Mouse (Mus musculus): ENCODE data around the gene Ryk.
A peak's percentile ranks its signal among the peaks of the same experiment; 100 is the strongest.

The Ryk gene

DNA sequence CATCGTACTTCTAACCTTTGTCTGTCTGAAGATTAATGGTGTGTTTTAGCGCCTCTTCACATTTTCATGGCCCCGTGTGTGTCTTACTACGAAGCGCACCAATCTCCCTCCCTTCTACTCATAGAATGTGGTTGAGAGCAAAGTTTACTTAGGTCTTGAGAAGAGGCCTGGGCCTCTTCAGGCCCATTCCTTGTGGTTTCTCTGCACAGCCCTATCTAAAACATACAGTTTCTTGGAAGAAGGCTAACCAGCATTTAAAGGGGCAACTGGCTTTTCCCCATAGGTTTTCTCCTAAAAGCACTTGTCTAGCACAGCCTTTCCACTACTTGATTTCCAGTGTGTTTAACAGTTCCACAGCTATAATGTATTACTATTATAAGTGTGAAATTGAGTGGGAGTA is 24.7 kb downstream of the Ryk start:
- DNase-seq (ENCODE audit: low spot score): no peak

DNA sequence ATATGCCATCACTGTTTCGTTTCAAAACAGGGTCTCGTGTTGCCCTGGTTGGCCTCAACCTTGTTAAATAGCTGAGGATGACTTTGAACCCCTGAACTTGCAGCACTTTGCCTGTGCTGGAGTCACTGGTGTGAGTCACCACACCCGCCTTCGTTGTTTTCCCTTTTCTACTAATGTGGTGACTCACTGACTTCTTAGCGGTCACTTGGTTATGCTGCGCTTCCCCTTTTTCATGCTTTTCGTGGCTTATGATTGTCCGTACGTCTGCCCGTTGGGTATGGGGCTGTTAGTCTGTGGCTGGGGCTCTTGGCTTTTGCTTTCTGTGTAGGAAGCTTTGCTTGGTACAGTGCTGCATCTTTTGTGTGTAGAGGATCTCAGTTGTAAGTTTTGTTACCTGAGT is 25.2 kb downstream of the Ryk start:
- no peak for DNase-seq (ENCODE audit: low spot score)

DNA sequence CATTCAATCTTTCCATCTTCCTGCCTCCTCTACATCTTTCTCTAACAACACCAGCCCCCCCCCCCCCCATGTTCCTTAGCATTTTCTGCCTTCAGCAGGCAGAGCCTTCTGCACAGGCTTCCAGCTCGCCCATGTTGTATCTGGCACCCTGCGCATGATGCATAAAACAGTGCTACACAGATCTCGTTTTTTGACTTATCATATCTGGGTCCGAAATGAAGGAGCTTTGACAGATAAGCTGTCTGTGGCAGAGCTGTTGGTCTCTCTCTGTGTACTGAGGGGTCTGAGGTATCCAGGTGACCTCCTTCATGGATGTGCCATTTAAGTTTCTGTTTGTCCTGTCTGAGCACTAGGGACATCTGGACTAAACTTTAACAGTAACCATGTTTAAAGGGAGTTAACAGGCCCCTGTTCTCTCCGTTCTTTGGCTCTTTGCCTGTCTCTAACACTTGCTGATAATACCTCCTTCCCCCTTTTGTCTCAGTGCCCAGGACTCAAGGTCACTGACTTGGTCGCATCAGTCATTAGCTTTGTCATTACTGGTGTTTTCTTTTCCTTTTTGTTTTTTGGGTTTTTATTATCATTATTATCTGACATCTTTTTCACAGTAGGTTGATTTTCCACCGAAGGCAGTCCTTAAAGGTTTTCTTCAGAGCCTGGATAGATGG is 26.2 kb downstream of the Ryk start:
- no peak for DNase-seq (ENCODE audit: low spot score)

DNA sequence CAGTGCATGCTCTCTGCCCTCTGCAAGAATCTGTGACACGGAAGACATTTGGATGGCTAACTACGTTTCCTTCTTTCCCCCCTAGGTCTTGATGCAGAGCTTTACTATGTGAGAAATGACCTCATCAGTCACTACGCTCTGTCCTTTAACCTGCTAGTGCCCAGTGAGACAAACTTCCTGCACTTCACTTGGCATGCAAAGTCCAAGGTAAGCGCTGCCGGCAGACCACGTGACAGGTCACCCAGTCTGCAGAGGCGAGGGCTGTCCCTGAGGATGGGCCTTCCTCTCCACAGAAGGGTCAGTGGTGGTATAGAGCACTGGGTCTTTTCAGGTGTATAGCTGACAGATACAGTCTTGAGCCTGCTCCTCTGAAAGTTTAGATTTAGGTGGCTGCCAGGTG is 27.1 kb downstream of the Ryk start:
- no peak for DNase-seq (ENCODE audit: low spot score)

DNA sequence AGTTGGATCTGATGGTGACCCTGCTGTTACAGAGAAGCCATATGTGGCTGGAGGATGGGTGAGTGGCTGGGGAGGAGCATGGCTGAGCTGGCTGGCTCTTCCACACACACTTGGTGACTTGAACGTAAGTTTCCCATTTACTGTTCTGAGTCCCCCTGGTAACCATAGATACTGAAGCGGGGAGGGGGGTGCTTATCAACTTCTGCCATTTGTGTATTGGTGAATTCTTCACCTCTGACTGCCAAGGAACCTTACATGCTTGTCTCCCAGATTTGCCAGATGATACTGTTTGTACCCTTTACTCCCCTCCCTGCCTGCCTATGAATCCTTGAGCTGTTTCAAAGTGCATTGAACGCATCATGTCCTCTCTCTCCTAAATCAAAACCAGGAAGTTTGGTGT is 27.5 kb downstream of the Ryk start:
- no peak for DNase-seq (ENCODE audit: low spot score)

DNA sequence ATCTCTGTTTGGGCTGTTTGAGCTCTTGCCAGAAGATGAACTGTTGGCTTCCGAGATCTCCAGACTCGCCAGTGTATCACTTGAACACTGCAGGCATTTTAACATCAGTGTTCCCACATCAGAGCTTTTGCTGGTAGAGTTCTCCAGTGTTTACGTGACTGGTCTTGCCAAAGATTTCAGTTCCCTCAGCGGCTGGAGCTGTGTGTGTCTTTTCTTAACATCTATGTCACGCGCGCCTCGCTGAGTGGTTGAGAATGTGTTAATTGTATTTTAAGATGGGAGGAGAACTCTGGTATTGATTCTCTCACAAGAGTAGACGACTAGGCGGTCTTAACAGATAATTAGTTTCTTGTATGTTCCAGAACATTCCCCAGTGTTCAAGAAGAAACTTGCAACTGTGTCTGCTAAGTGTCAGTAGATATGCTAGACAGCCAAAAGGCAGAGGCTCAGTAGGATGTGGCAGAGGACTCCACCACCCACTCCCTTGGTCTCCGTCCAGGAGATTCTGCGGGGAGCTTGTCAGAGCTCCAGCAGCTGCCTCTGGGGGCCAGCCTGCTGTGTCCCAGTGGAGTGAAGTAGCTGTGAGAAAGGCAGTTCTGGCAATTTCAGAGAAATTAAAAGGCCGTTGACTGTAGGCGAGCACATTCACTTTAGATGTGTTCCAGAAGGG is 29.3 kb downstream of the Ryk start:
- DNase-seq (ENCODE audit: low spot score): peak; percentile 31

DNA sequence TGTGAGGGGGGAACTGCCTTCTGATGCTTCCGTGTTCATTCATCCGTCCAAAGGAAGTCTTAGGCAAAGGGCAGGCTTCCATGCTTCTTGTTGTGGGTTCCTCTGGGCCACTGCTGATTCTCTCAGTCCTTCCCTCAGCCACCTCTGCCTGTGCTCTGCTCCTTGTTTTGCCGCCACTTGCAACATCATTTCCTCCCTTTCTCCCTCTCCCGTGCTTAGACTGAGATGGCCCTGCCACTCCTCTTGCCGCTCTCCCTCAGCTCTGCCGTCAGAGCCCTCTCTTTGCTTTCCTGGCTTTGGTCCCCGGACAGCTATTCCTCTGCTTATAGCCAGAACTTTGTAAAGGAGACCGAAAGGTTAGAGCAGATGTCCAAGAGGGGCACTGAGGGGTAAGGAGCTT is 30.2 kb downstream of the Ryk start:
- DNase-seq (ENCODE audit: low spot score): no peak

DNA sequence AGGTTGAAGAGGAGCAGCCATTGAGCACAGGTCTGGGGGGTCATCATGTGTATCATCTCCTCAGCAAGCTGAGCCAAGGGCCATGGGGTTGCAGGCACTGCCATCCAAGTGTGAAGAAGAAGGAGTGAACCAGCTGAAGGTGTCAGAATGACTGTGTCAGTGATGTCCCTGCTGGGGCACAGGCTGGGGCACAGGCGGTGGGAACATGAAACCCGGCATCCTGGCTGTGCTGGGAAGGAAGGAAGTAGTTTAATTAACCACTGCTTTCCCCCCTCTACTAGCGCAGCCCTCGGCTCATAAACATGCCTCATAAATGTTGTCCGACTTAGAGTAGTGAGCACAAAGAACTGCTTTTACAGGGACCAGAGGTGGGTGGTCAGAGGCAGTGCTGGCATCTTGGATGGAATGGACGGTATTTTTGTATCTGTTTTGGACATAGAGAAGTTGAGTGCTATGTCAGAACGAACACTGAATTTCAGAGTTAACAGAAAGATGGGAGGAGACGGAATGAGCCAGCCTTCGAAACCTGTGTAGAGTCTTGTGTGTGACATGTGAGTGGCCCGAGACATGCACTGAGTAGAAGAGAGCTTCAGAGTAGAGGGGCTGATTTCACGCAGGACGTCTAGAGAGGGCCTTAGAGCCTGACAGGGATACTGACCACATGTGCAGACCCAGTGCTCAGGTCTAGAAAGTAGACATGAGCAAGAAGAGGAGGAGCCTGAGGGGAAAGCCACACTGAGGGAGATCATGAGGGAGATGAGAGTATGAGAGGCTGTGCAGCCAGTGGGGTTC is 31.4 kb downstream of the Ryk start:
- DNase-seq (ENCODE audit: low spot score): no peak

DNA sequence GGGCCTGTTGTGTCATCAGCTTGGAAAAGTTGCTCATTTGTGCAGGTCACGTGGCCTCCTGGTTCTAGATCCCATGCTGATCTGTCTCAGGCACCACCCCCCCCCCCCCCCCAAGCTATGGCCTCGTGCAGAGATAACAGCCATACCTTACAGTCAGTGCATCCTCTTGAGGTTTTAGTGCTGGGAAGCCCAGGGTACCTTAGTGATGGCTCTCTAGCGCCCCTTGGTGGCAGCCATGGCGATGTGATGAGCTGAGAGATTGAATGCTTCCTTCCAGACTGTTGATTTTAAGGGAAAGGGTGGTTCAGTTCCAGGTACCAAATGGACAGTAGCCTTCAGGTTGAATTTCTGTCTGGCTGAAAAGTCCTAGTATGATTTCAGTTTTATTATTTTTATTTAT is 32.2 kb downstream of the Ryk start:
- DNase-seq (ENCODE audit: low spot score): peak; percentile 82

DNA sequence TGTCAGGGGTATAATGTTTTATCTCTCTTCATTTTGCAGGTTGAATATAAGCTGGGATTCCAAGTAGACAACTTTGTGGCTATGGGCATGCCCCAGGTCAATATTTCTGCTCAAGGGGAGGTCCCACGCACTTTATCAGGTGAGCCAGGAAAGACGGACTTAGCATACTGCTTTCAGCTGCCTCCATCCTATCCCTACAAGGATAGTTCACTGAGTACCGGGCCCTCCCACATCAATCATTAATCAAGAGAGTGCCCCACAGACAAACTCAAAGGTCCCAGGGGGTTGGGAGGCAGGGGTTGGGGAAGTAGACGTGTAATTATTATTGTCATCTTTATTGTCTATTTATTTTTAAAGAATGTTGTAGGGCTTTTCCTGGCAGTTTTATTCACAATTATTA is 32.8 kb downstream of the Ryk start:
- DNase-seq (ENCODE audit: low spot score): no peak

DNA sequence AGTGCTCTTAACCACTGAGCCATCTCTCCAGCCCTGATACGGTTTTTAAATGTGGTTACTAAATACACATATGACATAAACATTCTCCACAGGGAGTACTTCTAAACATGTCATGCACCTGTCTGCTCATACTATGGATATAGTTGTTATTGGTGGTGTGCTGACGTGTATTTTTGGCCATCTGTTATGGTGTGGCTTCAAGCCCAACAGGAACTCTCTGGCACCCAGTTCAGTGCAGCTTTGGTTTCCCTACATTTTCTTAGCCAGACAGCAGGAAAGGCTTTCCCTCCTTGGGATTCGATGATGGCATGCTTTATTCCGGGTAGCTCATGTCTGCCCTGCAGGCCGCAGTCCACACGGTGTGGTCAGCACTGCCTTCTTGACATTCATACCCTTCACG is 33.7 kb downstream of the Ryk start:
- DNase-seq (ENCODE audit: low spot score): no peak

DNA sequence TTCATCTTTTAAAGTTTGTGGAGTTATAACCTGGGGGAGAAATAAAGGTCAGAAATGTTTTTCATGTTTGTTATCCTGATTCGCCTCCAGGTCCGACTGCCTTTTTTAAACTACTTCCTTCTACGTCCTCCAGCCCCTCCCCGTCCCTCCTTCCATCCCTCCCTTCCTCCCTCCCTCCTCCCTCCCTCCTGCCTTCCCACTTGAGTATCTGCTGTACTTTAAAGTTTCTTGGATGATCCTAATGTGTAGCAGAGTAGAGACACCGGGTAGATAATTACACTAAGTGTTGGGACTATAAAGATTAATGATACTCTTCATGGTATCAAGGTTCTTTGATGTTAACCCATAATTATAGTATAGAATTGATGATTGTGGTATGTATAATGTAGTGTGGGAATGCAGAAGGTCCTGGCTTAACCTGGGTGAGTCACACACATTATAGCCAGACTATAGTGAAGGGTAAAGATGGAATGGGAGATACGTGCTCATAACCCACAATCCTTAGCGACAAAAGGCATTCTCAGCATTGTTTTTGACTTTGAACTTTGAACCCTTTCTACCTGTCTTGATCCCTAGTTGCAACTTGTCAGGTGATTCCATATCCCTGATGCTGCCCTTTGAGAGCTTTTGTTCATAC is 41.5 kb downstream of the Ryk start:
- no peak for DNase-seq (ENCODE audit: low spot score)

DNA sequence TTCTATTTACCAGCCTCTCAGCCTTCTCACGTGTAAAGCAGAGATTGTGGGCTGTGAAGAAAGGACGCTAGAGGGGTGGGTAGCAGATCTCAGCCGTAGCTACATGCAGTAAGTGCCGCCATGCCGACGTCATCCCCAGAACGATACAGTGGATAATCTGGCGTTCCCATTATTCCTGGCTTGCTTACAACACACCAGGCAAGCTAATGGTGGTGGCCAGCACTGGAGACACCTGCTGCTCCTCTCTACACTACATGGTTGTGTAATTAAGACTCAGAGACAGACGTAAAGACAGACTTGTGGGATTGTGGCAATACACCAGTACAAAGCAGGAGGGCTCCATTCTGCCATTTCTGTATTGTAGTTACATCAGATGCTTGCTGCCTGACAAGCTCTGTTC is 43.2 kb downstream of the Ryk start:
- no peak for DNase-seq (ENCODE audit: low spot score)

DNA sequence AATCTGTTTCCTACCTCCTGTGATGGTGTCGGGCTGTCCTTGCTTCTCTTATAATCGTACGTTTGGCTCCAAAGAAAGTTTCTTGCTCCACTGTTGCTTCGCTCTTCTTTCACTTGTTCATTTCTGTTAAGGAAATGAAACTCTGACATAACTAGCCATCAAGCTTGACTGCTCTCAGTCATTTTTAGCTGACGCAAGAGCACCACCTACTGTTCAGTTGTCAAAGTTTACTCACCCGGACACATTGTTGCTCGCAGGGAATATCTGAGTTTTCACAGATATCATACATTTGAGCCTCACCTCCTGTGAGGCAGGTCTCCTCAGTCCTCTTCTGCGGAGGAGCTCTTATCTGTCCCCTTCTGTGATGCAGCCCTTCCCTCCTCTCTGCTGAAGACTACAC is 44.8 kb downstream of the Ryk start:
- peak; percentile 30 for DNase-seq (ENCODE audit: low spot score)

DNA sequence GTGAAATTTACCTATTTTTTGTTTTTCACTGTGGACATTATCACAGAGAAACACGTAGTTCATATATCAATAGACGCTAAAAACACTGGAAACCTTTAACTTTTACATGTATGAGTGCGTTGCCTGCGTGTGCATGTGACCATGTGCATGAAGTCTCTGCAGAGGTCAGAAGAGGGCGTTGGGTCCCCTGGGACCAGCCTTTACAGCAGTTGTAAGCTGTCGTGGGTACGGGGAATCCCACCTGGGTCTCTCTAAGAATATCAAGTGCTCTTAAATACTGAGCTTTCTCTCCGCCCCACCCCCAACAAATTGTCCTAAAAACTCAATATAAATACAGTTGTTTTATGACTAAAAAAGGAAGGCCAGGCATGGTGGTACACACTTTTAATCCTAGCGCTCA is 50.0 kb downstream of the Ryk start:
- DNase-seq (ENCODE audit: low spot score): no peak

DNA sequence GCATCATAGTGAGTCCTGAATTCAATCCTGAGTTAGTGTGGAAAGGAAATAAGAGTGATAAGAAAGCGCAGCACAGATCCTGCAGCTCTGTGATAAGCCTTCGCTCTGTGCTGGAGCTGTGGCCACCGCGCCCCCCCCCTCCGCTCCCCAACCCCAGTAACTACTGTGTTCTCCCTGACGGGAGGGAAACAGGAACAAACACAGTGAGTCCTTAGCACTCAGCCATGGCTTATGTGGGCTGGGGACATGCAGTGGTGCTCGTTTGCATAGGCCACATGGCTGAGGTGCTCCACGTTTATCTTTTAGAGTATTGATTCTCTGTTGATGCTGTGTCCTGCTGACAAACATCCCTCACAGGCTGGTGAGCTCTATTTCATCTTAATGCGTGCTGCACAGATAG is 55.4 kb downstream of the Ryk start:
- DNase-seq (ENCODE audit: low spot score): no peak

DNA sequence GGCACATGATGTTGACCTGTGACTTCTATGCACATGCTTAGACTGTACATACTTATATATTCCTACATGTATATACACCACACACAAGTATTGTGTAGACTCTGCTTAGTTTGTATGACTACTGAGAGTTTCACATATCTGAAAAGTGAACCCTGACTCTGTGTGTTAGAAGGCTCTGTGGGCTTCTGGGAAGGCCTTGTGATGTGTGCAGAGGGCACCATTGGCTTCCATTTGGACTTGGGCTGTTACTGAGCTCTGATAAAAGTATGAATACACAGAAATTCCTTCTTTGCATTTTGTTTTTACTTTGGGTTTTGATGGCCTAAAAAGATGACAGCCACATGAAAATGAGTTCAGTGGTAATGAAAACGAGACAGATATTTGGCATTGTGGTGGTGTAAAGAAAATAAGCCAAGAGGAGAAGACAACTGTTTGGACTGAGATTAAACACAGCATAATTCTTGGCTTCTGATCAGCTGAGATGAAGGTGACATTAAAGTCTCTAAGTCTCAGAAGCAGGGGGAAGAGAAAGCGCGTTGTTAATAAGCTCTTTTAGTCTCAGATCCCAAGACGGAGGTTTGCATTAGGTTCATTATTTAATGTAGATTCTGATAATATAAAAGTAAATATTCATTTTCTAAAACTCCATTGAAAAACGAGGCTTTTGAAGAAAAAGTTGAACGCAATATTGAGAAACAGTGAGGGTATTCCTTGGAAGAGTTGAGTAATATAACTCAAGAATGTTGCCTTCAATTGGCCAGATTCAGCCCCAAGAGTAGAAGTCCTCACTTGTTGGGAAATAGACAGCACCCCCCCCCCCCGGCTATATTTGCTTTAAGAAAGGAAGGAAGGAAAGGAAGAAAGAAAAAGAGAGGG is 58.0 kb downstream of the Ryk start:
- no peak for DNase-seq (ENCODE audit: low spot score)

DNA sequence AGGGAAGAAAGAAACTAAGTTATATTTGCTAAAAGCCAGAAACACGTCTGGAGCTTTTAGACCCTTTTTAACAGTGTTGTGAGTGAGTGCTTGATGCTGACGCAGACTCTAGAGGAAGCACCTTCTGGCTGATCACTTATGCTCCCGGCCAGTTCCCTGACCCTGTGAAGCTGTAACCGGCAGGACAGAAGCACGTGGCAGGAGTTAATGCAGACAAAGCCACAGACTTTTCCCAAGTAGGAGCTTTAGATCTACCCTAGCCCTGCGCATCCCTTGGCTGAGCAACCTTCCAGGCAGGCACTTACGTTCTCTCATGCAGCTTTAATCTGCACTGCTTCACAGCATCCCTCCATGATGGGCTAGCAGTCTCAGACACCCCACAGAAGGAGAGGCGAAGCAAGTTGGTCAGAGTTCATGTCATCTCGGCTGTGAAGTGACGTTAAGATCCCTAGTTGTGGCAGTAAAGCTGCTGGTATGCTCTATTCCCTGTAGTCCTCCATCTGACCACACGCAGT is 58.7 kb downstream of the Ryk start:
- no peak for DNase-seq (ENCODE audit: low spot score)

DNA sequence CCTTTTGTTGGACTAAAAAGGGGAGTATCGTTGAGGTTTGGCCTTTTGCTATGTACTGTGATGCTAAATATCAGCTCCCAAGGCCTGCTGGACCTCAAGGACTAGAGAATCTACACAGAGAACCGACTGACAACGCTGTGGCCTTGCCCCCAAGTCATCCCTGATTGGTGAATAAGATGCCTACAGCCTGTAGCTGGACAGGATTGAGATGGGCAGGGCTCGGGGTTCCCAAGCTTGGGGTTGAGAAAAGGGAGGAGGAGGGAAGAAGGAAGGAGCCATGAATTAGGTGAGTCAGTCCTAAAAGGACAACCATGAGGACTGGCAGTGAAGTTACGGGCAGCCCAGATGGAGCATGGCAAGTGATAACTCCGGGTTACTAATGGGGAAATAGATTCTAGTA is 65.2 kb downstream of the Ryk start:
- no peak for DNase-seq (ENCODE audit: low spot score)

DNA sequence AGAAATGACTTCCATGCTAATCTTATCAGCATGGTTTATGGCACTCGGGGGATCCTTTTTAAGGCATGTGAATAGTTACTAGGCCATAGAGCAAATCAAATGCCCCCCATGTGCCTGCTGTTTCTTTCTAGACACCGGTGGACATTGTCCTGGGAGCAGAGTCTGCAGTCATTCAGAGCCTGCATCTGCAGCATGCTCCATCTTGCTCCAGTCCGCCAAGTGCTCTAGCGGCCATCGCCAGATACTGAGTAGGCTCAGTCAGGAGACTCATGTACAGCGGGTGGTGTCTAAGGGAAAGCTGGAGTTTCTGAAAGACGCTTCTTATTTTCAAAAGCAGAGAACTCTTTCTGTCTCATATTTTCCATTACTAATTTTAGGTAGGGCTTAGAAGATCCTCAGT is 67.6 kb downstream of the Ryk start:
- DNase-seq (ENCODE audit: low spot score): no peak

DNA sequence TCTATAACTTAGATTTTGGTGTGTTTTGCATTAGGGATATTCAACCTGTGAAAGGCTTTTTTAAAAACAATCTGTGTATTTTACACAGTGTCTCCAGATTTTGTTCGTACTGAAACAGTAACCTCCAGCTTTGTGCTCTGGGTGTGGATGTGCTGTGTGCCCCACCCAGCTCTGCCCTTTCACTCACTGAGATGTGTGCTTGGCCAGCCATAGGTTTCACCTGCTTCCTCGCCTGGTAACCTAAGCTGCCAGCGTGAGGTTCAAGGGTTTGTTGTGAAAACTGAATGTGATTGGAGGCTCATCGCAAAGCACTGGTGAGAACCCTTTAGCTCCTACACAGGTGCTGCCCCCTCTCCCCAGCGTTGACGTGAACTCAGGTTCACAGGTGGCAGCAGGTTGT is 70.2 kb downstream of the Ryk start:
- no peak for DNase-seq (ENCODE audit: low spot score)

DNA sequence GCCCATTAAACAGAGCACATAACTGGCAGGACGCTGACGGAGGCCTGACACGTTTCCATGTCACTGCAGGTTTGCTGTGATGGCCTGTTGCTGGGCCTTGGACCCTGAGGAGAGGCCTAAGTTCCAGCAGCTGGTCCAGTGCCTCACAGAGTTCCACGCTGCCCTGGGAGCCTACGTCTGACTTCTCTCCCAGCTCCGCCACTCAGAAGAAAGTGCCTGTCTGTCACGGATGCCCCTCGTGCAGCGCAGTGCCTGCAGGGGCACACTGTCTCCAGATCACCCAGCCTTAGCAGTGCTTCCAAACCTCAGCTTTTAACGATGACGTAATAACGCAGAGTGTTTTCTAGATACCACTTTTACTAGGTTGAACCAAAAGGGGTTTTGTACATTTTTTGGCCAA is 72.1 kb downstream of the Ryk start:
- no peak for DNase-seq (ENCODE audit: low spot score)

Measured in urinary bladder, postnatal 25 days (tissue).